Mouse (Mus musculus) liver, adult (tissue): ENCODE measurements around the gene Mroh8.

ENCODE experiments used
- GATA4 ChIP-seq: IDR thresholded peaks from 2 replicates; pipeline ENCODE4 v1.6.1; 2014; ENCODE audit warnings: mild to moderate bottlenecking, low read length; ENCODE audit not compliant: insufficient replicate concordance

Gene Mroh8

GRCm38 (mm10) chr2:157279416-157279800 lies at the start of gene Mroh8:
TSS of gene Mroh8 (minus strand) at chr2:157279549.
- TF ChIP-seq GATA4: no peak

DNA sequence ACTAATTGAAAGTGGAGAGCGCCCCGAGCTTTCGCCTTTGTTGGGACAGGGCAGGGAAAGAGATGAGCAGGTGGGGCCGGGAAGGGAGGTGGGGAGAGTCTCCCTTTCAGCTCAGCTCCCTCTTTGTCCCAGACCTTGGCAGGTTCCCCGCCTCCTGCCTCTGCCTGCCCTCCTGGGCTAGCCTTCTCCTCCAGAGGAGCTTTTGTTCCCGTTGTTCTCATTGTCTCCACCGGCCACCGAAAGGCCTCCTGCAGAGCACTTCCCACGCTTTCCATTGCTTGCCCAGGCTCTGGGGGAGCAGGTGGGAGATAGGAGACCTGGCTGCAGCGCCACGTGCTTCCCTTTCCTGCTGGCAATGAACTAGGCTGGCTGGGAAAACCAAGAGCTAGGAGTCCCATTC lies 49.2 kb upstream of the Mroh8 start:
- TF ChIP-seq GATA4: no peak

DNA sequence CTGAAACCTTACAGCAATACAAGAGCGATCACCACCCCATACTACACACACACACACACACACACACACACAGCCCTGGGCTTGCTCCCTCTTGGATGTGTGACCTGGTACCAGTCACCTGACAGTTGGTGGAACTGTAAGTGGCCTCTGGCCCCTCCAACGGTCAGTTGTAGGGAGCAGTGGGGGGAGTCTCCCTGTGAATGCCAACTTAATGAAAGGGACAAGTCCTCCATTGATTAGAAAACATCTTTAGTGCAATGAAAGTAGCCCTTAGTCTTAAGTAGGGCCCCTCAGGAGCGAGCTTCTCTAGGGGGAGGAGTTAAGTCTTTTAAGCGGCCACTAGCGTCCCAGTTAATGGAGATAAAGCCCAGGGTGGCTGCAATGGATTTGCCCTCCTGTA lies 48.8 kb upstream of the Mroh8 start:
- TF ChIP-seq GATA4: no peak

GRCm38 (mm10) chr2:157325238-157325637 lies 45.9 kb upstream of the Mroh8 start:
- no peak for TF ChIP-seq GATA4

- no peak for TF ChIP-seq GATA4
Observed at GRCm38 (mm10) chr2:157322029-157322766, 42.8 kb upstream of the Mroh8 start.

DNA sequence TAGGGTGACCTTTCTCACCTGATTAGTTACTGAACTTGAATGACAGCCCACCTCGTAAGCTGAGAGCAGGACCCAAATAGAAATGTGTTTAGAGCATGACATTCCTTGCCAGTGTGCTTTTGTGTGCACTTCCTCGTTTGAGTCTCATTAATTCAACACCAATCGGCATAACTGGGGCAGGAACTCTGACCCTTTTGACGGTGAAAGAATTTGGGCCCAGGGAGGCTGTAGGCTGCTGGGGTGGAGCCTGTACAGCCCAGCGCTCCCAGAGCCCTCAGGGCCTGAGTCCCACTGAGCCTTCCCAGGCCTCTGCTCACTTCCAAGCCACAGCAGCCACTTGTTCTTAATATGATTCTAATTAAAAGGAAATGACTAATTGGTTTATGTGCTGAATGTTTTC lies 41.5 kb upstream of the Mroh8 start:
- no peak for TF ChIP-seq GATA4

GRCm38 (mm10) chr2:157320135-157320534 lies 40.8 kb upstream of the Mroh8 start:
- TF ChIP-seq GATA4: no peak

- no peak for TF ChIP-seq GATA4
Observed at GRCm38 (mm10) chr2:157317220-157317619, 37.9 kb upstream of the Mroh8 start.

GRCm38 (mm10) chr2:157316358-157316933 lies 37.1 kb upstream of the Mroh8 start:
- TF ChIP-seq GATA4: no peak

GRCm38 (mm10) chr2:157315486-157315885 lies 36.1 kb upstream of the Mroh8 start:
- no peak for TF ChIP-seq GATA4

GRCm38 (mm10) chr2:157314310-157314709 lies 35.0 kb upstream of the Mroh8 start:
- TF ChIP-seq GATA4: no peak

- TF ChIP-seq GATA4: no peak
Observed at GRCm38 (mm10) chr2:157313718-157314117, 34.4 kb upstream of the Mroh8 start.

DNA sequence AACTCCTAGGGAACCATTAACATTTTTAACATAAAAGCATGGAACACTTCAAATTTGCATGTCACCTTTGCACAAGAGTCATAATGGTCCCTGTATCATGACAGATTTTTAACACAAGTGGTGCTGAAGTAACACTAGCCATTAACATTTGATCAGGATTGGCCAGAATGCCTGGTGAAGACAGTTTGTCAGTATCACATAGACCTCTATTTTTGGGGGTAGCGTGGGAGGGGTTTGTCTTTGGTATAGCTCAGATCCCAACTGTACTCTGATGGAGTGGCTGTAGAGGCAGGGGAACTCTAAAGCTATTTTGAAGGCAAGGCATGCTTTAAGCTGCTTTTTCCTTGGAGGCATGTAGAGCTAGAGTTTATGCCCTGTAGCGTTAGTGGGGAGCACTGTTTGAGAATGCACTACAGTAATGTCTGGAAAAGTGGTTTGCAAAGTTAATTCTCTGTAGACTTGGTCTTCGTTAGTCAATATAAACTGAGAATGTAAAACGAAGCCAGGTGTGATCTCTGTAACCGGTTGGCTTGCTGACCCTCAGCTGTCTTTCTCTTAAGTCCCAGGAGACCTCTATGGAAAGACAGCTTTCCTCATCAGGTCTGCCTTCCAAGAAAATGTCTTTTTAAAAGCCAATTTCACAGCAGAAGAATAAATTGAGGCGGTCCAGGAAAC lies 31.8 kb upstream of the Mroh8 start:
- no peak for TF ChIP-seq GATA4

- no peak for TF ChIP-seq GATA4
Observed at GRCm38 (mm10) chr2:157309611-157310010, 30.3 kb upstream of the Mroh8 start.

DNA sequence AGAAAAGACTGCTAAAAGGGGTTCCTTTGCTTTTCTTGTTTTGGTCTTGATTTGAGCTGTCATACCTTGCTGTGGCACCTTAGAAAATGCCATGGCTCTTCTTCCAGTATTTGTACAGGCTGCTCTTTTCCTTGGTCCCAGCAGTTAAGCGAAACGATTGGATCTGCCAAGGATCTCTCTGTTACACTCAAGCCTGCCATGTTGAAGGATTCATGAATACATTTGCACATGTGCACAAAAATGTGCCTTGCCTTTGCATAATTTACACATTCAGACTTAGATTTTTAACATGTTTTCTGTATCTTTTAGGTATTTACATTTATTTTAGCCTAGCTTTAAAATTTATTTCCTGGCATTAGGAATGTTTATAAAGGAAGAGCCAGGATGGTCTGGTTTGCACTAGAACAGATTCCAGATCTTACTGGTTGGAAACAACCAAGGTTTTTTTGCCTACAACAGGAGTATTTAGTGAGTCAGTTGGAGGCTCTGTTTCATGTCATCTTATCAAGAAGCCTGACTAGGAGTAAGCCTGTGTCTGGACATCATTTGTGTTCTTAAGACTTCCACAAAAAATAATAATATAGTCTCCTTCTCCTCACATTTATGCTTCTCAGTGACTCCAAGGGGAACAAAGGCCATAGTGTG lies 29.0 kb upstream of the Mroh8 start:
- TF ChIP-seq GATA4: no peak
